Mouse (Mus musculus): ENCODE results near the gene Slc44a4. TPM values are rescaled to one million over a fixed set of nuclear protein-coding genes. Genes with fewer than 3 reads are reported as not detected.

Slc44a4 gene
- polyA plus RNA-seq, 1 experiment from 2014 or later, result not detected

GRCm38 (mm10) chr17:34917188-34917587, 2.9 kb downstream of the Slc44a4 start:
- Histone ChIP-seq H3K27ac (replicated peaks in 1 of 2; ENCODE audit: control insufficient read depth in 1 of 2, insufficient read depth in 1 of 2, low read depth in 2 of 2, low read length in 2 of 2) (no peak overlapping the region), H3K36me3 (ENCODE audit: control insufficient read depth, insufficient read depth, low read length) (peaks cover 19% of the 10 kb centered on the region), H3K9me3 (ENCODE audit: control insufficient read depth, low read length) (no peaks in the 10 kb centered on the region), H3K4me3 (ENCODE audit: control insufficient read depth in 1 of 2, insufficient read depth in 1 of 2, low read depth in 1 of 2, low read length in 2 of 2) (no peak overlapping the region), H3K4me1 (ENCODE audit: control insufficient read depth in 2 of 2, insufficient read depth in 2 of 2, low read length in 2 of 2) (peaks cover 3 to 4% of the 10 kb centered on the region in 2 experiments; a peak in 1 of 4 replicates), H3K4me2 (ENCODE audit: low read length) (no peak overlapping the region), H3K9ac (ENCODE audit: low read length) (no peak overlapping the region), H3K27me3 (ENCODE audit: control insufficient read depth, insufficient read depth, low read length) (no peaks in the 10 kb centered on the region)
- no peak for ATAC-seq (ENCODE audit: insufficient number of reproducible peaks, insufficient read depth, low FRiP score, low read depth)
- WGBS, result 56% methylated on average over 9 of the region's 9 CpGs

DNA sequence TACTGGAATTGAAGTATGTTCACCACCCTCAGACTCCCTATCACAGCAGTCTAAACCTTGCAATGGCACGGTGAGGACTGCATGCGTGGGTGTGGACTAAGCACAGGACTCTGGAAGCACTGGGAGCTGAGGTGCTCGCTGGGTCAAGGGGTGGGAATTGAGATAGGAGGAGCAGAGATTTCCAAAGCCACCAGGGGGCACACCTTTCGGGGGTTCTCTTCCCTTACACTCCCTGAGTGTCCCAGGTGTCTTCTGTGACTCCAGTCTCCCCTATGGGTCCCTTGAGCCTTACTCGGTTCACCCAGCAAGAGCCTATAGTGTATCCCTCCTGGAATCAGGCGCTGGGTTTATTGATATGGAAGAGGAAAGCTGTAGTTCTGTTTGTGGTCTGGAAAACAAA, 8.7 kb downstream of the Slc44a4 start:
- no peaks in the 10 kb centered on the region for H3K9me3 ChIP-seq (ENCODE audit: control insufficient read depth, low read length)
- WGBS, result 48% methylated on average over 6 of the region's 6 CpGs
- H3K36me3 ChIP-seq (ENCODE audit: control insufficient read depth, insufficient read depth, low read length), result no peaks in the 10 kb centered on the region
- no peak for ATAC-seq (ENCODE audit: insufficient number of reproducible peaks, insufficient read depth, low FRiP score, low read depth)
- no peak overlapping the region for H3K4me2 ChIP-seq (ENCODE audit: low read length)
- H3K9ac ChIP-seq (ENCODE audit: low read length), result no peak overlapping the region
- no peaks in the 10 kb centered on the region for H3K4me1 ChIP-seq (ENCODE audit: control insufficient read depth in 2 of 2, insufficient read depth in 2 of 2, low read length in 2 of 2)
- no peak overlapping the region for H3K27ac ChIP-seq (replicated peaks in 1 of 2; ENCODE audit: control insufficient read depth in 1 of 2, insufficient read depth in 1 of 2, low read depth in 2 of 2, low read length in 2 of 2)
- H3K4me3 ChIP-seq (ENCODE audit: control insufficient read depth in 1 of 2, insufficient read depth in 1 of 2, low read depth in 1 of 2, low read length in 2 of 2), result no peak overlapping the region
- no peaks in the 10 kb centered on the region for H3K27me3 ChIP-seq (ENCODE audit: control insufficient read depth, insufficient read depth, low read length)

DNA sequence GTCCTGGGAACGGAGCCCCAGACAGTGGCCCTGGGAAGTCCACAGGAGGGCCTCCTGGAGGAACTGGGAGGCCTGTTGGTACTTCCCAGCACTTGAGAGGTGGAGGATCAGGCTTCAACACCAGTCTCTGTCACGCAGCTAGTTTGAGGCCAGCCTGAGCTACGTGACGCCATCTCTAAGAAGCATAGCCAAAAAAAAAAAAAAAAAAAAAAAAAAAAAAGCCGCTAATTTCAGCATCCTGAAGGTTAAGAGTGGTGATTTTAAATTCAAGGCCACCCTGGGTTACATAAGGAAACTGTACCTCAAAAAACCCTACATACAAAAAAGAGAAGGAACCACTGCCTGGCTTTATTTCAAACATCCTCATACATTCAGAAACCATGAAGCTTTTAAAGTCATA, 10.0 kb downstream of the Slc44a4 start:
- no peaks in the 10 kb centered on the region for H3K9me3 ChIP-seq (ENCODE audit: control insufficient read depth, low read length)
- H3K27ac ChIP-seq (replicated peaks in 1 of 2; ENCODE audit: control insufficient read depth in 1 of 2, insufficient read depth in 1 of 2, low read depth in 2 of 2, low read length in 2 of 2), result no peak overlapping the region
- ATAC-seq (ENCODE audit: insufficient number of reproducible peaks, insufficient read depth, low FRiP score, low read depth), result no peak

GRCm38 (mm10) chr17:34927306-34928019, 13.2 kb downstream of the Slc44a4 start:
- no peaks in the 10 kb centered on the region for H3K9me3 ChIP-seq (ENCODE audit: control insufficient read depth, low read length)
- H3K4me2 ChIP-seq (ENCODE audit: low read length), result no peak overlapping the region
- no peak for ATAC-seq (ENCODE audit: insufficient number of reproducible peaks, insufficient read depth, low FRiP score, low read depth)
- no peak overlapping the region for H3K9ac ChIP-seq (ENCODE audit: low read length)
- no peaks in the 10 kb centered on the region for H3K27me3 ChIP-seq (ENCODE audit: control insufficient read depth, insufficient read depth, low read length)
- H3K27ac ChIP-seq (replicated peaks in 1 of 2; ENCODE audit: control insufficient read depth in 1 of 2, insufficient read depth in 1 of 2, low read depth in 2 of 2, low read length in 2 of 2), result no peak overlapping the region
- 0 out of 2 replicates have a peak, but pooled peaks cover under 1% of the 10 kb centered on the region for H3K36me3 ChIP-seq (ENCODE audit: control insufficient read depth, insufficient read depth, low read length)
- WGBS, result 75% methylated on average over 18 of the region's 18 CpGs
- no peak overlapping the region for H3K4me3 ChIP-seq (ENCODE audit: control insufficient read depth in 1 of 2, insufficient read depth in 1 of 2, low read depth in 1 of 2, low read length in 2 of 2)
- H3K4me1 ChIP-seq (ENCODE audit: control insufficient read depth in 2 of 2, insufficient read depth in 2 of 2, low read length in 2 of 2), result peaks cover 8 to 10% of the 10 kb centered on the region in 2 experiments; a peak in 3 of 4 replicates

More for the DNA sequence above, 10.0 kb downstream of the Slc44a4 start:
- Histone ChIP-seq H3K27me3 (ENCODE audit: control insufficient read depth, insufficient read depth, low read length) (no peaks in the 10 kb centered on the region), H3K4me2 (ENCODE audit: low read length) (no peak overlapping the region), H3K4me3 (ENCODE audit: control insufficient read depth in 1 of 2, insufficient read depth in 1 of 2, low read depth in 1 of 2, low read length in 2 of 2) (no peak overlapping the region), H3K4me1 (ENCODE audit: control insufficient read depth in 2 of 2, insufficient read depth in 2 of 2, low read length in 2 of 2) (peaks cover 0 to 2% of the 10 kb centered on the region in 2 experiments; a peak in 1 of 4 replicates), H3K9ac (ENCODE audit: low read length) (no peak overlapping the region), H3K36me3 (ENCODE audit: control insufficient read depth, insufficient read depth, low read length) (no peaks in the 10 kb centered on the region)
- WGBS, result 59% methylated on average over 5 of the region's 5 CpGs

GRCm38 (mm10) chr17:34928841-34929240, 14.6 kb downstream of the Slc44a4 start:
- Histone ChIP-seq H3K4me2 (ENCODE audit: low read length) (no peak overlapping the region), H3K4me1 (ENCODE audit: control insufficient read depth in 2 of 2, insufficient read depth in 2 of 2, low read length in 2 of 2) (peaks cover 8 to 10% of the 10 kb centered on the region in 2 experiments; a peak in 3 of 4 replicates)
- 31% methylated on average over 4 of the region's 4 CpGs for WGBS

GRCm38 (mm10) chr17:34931061-34931734, 16.9 kb downstream of the Slc44a4 start, which contains the start of gene Neu1:
Gene Neu1, plus strand, starts transcription at chr17:34931253.
- peak within 1 kb of the TSS; percentile 99 for H3K4me2 ChIP-seq (ENCODE audit: low read length)
- peak within 1 kb of the TSS; percentile 40 to 53; a peak in 3 of 4 replicates for H3K27ac ChIP-seq (replicated peaks in 1 of 2; ENCODE audit: control insufficient read depth in 1 of 2, insufficient read depth in 1 of 2, low read depth in 2 of 2, low read length in 2 of 2)
- H3K4me1 ChIP-seq (ENCODE audit: control insufficient read depth in 2 of 2, insufficient read depth in 2 of 2, low read length in 2 of 2), result peaks cover 8 to 10% of the 10 kb centered on the region in 2 experiments; a peak in 3 of 4 replicates
- no peaks in the 10 kb centered on the region for H3K9me3 ChIP-seq (ENCODE audit: control insufficient read depth, low read length)
- peak within 1 kb of the TSS; percentile 77 to 84 for H3K4me3 ChIP-seq (ENCODE audit: control insufficient read depth in 1 of 2, insufficient read depth in 1 of 2, low read depth in 1 of 2, low read length in 2 of 2)
- H3K27me3 ChIP-seq (ENCODE audit: control insufficient read depth, insufficient read depth, low read length), result no peaks in the 10 kb centered on the region
- under 1% methylated on average over 38 of the region's 38 CpGs for WGBS
- peak within 1 kb of the TSS; percentile 89 for H3K9ac ChIP-seq (ENCODE audit: low read length)
- ATAC-seq (ENCODE audit: insufficient number of reproducible peaks, insufficient read depth, low FRiP score, low read depth), result peak; percentile 97
- peaks cover 21% of the 10 kb centered on the region for H3K36me3 ChIP-seq (ENCODE audit: control insufficient read depth, insufficient read depth, low read length)

More at GRCm38 (mm10) chr17:34928841-34929240, 14.6 kb downstream of the Slc44a4 start:
- Histone ChIP-seq H3K27me3 (ENCODE audit: control insufficient read depth, insufficient read depth, low read length) (no peaks in the 10 kb centered on the region), H3K27ac (replicated peaks in 1 of 2; ENCODE audit: control insufficient read depth in 1 of 2, insufficient read depth in 1 of 2, low read depth in 2 of 2, low read length in 2 of 2) (no peak overlapping the region), H3K9me3 (ENCODE audit: control insufficient read depth, low read length) (no peaks in the 10 kb centered on the region), H3K4me3 (ENCODE audit: control insufficient read depth in 1 of 2, insufficient read depth in 1 of 2, low read depth in 1 of 2, low read length in 2 of 2) (no peak overlapping the region), H3K36me3 (ENCODE audit: control insufficient read depth, insufficient read depth, low read length) (0 out of 2 replicates have a peak, but pooled peaks cover 6% of the 10 kb centered on the region), H3K9ac (ENCODE audit: low read length) (no peak overlapping the region)
- ATAC-seq (ENCODE audit: insufficient number of reproducible peaks, insufficient read depth, low FRiP score, low read depth), result no peak

GRCm38 (mm10) chr17:34931735-34932098, 17.5 kb downstream of the Slc44a4 start:
- WGBS, result 9% methylated on average over 14 of the region's 14 CpGs
- no peaks in the 10 kb centered on the region for H3K9me3 ChIP-seq (ENCODE audit: control insufficient read depth, low read length)
- peaks cover 8 to 10% of the 10 kb centered on the region in 2 experiments; a peak in 3 of 4 replicates for H3K4me1 ChIP-seq (ENCODE audit: control insufficient read depth in 2 of 2, insufficient read depth in 2 of 2, low read length in 2 of 2)
- H3K27ac ChIP-seq (replicated peaks in 1 of 2; ENCODE audit: control insufficient read depth in 1 of 2, insufficient read depth in 1 of 2, low read depth in 2 of 2, low read length in 2 of 2), result peak overlapping the region in 1 of 2 experiments; percentile 53; a peak in 2 of 4 replicates
- H3K4me2 ChIP-seq (ENCODE audit: low read length), result peak overlapping the region; percentile 99
- peaks cover 21% of the 10 kb centered on the region for H3K36me3 ChIP-seq (ENCODE audit: control insufficient read depth, insufficient read depth, low read length)
- ATAC-seq (ENCODE audit: insufficient number of reproducible peaks, insufficient read depth, low FRiP score, low read depth), result no peak
- H3K4me3 ChIP-seq (ENCODE audit: control insufficient read depth in 1 of 2, insufficient read depth in 1 of 2, low read depth in 1 of 2, low read length in 2 of 2), result peak overlapping the region; percentile 77 to 84
- peak overlapping the region; percentile 89 for H3K9ac ChIP-seq (ENCODE audit: low read length)
- H3K27me3 ChIP-seq (ENCODE audit: control insufficient read depth, insufficient read depth, low read length), result no peaks in the 10 kb centered on the region

Measured in heart, embryonic 14.5 days (tissue).